Mouse (Mus musculus) kidney, embryonic 14.5 days (tissue): ENCODE measurements around the gene Syn3. TPM values are rescaled to one million over a fixed set of nuclear protein-coding genes. Genes with fewer than 3 reads are reported as not detected.

Experiments used
- ATAC-seq: fragments of 200-750 bp; cut with Nextera tagmentation; 2 replicates; pipeline ENCODE4 v1.8.0; 2017; ENCODE audit warnings: moderate number of reproducible peaks, mild to moderate bottlenecking, moderate TSS enrichment, moderate library complexity; ENCODE audit not compliant: low FRiP score, low TSS enrichment
- H3K27ac ChIP-seq: fragments of 300-500 bp; sonication (generic); 2 replicates; pipeline ENCODE4 v1.5.1; 2014; ENCODE audit warnings: low read depth, mild to moderate bottlenecking, low read length, moderate library complexity, mixed read lengths
- H3K27me3 ChIP-seq: fragments of 300-500 bp; sonication (generic); 2 replicates; pipeline ENCODE4 v1.6.1; 2014; ENCODE audit warnings: mild to moderate bottlenecking, low read length; ENCODE audit not compliant: control insufficient read depth, insufficient read depth
- H3K36me3 ChIP-seq: fragments of 300-500 bp; sonication (generic); 2 replicates; pipeline ENCODE4 v1.6.1; 2014; ENCODE audit warnings: low read length, mixed read lengths; ENCODE audit not compliant: control insufficient read depth, insufficient read depth
- H3K4me1 ChIP-seq: fragments of 300-500 bp; sonication (generic); 2 replicates; pipeline ENCODE4 v1.6.1; 2014; ENCODE audit warnings: low read length, mixed read lengths; ENCODE audit not compliant: control insufficient read depth, insufficient read depth
- H3K4me2 ChIP-seq: fragments of 300-500 bp; sonication (generic); replicated peaks from 2 replicates; pipeline ENCODE4 v1.6.1; 2014; ENCODE audit warnings: low read depth, mild to moderate bottlenecking, low read length
- H3K4me3 ChIP-seq: fragments of 300-500 bp; sonication (generic); 2 replicates; pipeline ENCODE4 v1.5.1; 2014; ENCODE audit warnings: mild to moderate bottlenecking, low read length
- H3K9ac ChIP-seq: fragments of 300-500 bp; sonication (generic); 2 replicates; pipeline ENCODE4 v1.6.1; 2014; ENCODE audit warnings: low read depth, mild to moderate bottlenecking, low read length, moderate library complexity
- H3K9me3 ChIP-seq: fragments of 300-500 bp; sonication (generic); 2 replicates; pipeline ENCODE4 v1.6.1; 2016; ENCODE audit warnings: low read length; ENCODE audit not compliant: control insufficient read depth
- WGBS: fragments of 180-500 bp; shearing (Covaris S2); extraction: QIAGEN DNeasy Blood & Tissue Kit; methylation state at CpG from one replicate; pipeline ENCODE4 v1.1.7; 2014; 5-methylcytosine and 5-hydroxymethylcytosine counted together
- polyA plus RNA-seq: library from polyadenylated mRNA; unstranded; fragments of >200 nt; fragmentation: Nextera tagmentation; extraction: Ambion mirVana; gene quantifications from 2 replicates; pipeline ENCODE4 v1.2.1, GENCODE M21; 2014

The Syn3 gene
- polyA plus RNA-seq, 1 experiment from 2014 or later, result 8.4 TPM

- Histone ChIP-seq H3K4me2 (no peak overlapping the region), H3K27ac (peak overlapping the region; percentile 59), H3K4me1 (0 out of 2 replicates have a peak, but pooled peaks cover 12% of the 10 kb centered on the region), H3K9ac (no peak overlapping the region), H3K36me3 (no peaks in the 10 kb centered on the region), H3K27me3 (no peaks in the 10 kb centered on the region), H3K4me3 (no peak overlapping the region), H3K9me3 (no peaks in the 10 kb centered on the region)
- 17% methylated on average over 4 of the region's 4 CpGs for WGBS
- no peak for ATAC-seq
These were observed 331.8 kb downstream of the Syn3 start for GRCm38 (mm10) chr10:86166854-86167268.

- H3K27me3 ChIP-seq, result no peaks in the 10 kb centered on the region
- 0 out of 2 replicates have a peak, but pooled peaks cover 18% of the 10 kb centered on the region for H3K4me1 ChIP-seq
- no peak overlapping the region for H3K9ac ChIP-seq
- H3K36me3 ChIP-seq, result no peaks in the 10 kb centered on the region
- no peaks in the 10 kb centered on the region for H3K9me3 ChIP-seq
- 52% methylated on average over 3 of the region's 3 CpGs for WGBS
- H3K27ac ChIP-seq, result no peak overlapping the region
- no peak for ATAC-seq
- H3K4me2 ChIP-seq, result no peak overlapping the region
- H3K4me3 ChIP-seq, result no peak overlapping the region
These were observed 334.6 kb downstream of the Syn3 start for GRCm38 (mm10) chr10:86164098-86164497.

- peaks cover 22% of the 10 kb centered on the region; the same call in 1 of the 2 replicates for H3K4me1 ChIP-seq
- H3K4me3 ChIP-seq, result no peak overlapping the region
- 56% methylated on average over 6 of the region's 6 CpGs for WGBS
- no peaks in the 10 kb centered on the region for H3K9me3 ChIP-seq
- no peak overlapping the region for H3K4me2 ChIP-seq
- ATAC-seq, result 0 out of 2 replicates have a peak, but pooled peaks have one; percentile 2
- no peaks in the 10 kb centered on the region for H3K27me3 ChIP-seq
- H3K9ac ChIP-seq, result no peak overlapping the region
- H3K36me3 ChIP-seq, result no peaks in the 10 kb centered on the region
- no peak overlapping the region for H3K27ac ChIP-seq
These were observed 336.9 kb downstream of the Syn3 start for GRCm38 (mm10) chr10:86161783-86162271.

DNA sequence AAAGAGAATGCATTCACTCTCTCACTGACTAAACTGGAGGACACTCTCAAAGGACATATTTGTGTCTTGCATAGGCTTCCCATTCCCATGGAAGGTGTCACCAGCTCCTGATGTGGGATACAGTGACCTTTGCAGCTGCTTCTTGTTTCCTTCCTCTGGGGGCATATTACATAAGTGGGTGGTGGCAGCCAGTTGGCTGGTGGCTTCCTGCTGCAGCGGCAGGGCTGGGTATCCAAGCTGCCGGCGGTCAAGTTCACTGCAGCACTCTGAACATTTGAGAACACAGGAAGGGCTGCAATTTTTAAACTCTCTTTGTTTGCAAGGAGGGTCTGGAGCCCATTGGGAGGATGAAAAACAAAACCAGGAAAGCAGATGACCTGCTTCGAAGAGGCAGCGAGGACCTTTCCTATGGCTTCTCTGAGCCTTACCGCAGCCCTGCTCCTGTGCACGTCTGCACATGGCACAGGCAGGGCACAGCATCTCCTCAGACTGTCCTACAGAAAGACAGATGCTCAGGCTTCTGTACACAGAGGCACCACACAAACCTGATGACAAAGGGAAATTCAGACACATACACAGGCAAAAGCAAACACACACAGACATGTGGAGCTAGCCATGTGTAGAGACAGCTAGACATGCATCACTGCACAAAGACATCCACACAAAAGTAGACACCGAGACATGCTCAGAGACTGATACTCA, 340.3 kb downstream of the Syn3 start:
- Histone ChIP-seq H3K4me3 (no peak overlapping the region), H3K4me2 (no peak overlapping the region), H3K36me3 (no peaks in the 10 kb centered on the region), H3K9ac (no peak overlapping the region), H3K9me3 (no peaks in the 10 kb centered on the region), H3K27me3 (no peaks in the 10 kb centered on the region), H3K27ac (no peak overlapping the region), H3K4me1 (peaks cover 20% of the 10 kb centered on the region; the same call in 1 of the 2 replicates)
- 48% methylated on average over 8 of the region's 8 CpGs for WGBS
- peak; percentile 72; the same call in 1 of the 2 replicates for ATAC-seq

DNA sequence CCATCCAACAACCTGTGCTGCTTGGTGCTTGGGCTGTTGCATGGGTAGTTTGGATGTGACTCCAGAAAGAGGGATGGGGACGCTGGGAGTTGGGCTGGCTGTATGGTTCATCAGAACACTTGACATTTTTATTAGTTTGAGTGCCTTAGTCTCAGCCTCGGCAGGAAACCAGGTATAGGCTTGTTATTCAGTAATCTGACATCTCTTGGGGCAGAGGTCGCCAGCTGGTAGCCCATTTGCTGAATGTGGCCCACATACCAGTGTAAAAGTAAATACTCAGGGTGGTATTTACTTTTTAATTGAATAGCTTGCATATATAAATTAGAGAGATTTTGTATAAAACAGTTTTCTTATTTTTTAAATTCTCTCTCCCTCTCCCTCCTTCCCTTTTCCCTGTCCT, 343.4 kb downstream of the Syn3 start:
- Histone ChIP-seq H3K4me3 (no peak overlapping the region), H3K27ac (no peak overlapping the region), H3K4me1 (peaks cover 14% of the 10 kb centered on the region; the same call in 1 of the 2 replicates), H3K9ac (no peak overlapping the region), H3K27me3 (no peaks in the 10 kb centered on the region), H3K4me2 (no peak overlapping the region), H3K36me3 (no peaks in the 10 kb centered on the region), H3K9me3 (no peaks in the 10 kb centered on the region)
- no peak for ATAC-seq
- 36% methylated on average over 3 of the region's 3 CpGs for WGBS

GRCm38 (mm10) chr10:86153221-86153620, 345.5 kb downstream of the Syn3 start:
- H3K4me2 ChIP-seq, result no peak overlapping the region
- no peak for ATAC-seq
- no peaks in the 10 kb centered on the region for H3K9me3 ChIP-seq
- no peak overlapping the region for H3K9ac ChIP-seq
- H3K27me3 ChIP-seq, result no peaks in the 10 kb centered on the region
- H3K4me3 ChIP-seq, result no peak overlapping the region
- no peak overlapping the region for H3K27ac ChIP-seq
- H3K4me1 ChIP-seq, result 0 out of 2 replicates have a peak, but pooled peaks cover 5% of the 10 kb centered on the region
- no peaks in the 10 kb centered on the region for H3K36me3 ChIP-seq

GRCm38 (mm10) chr10:86151357-86151756, 347.3 kb downstream of the Syn3 start:
- Histone ChIP-seq H3K4me3 (no peak overlapping the region), H3K27ac (no peak overlapping the region), H3K36me3 (no peaks in the 10 kb centered on the region), H3K9ac (no peak overlapping the region), H3K27me3 (no peaks in the 10 kb centered on the region), H3K4me1 (0 out of 2 replicates have a peak, but pooled peaks cover 4% of the 10 kb centered on the region), H3K4me2 (no peak overlapping the region), H3K9me3 (no peaks in the 10 kb centered on the region)
- 34% methylated on average over 5 of the region's 5 CpGs for WGBS
- peak; percentile 77 for ATAC-seq

- no peak overlapping the region for H3K27ac ChIP-seq
- no peaks in the 10 kb centered on the region for H3K9me3 ChIP-seq
- WGBS, result 40% methylated on average over 1 of the region's 1 CpGs
- H3K36me3 ChIP-seq, result no peaks in the 10 kb centered on the region
- no peak overlapping the region for H3K4me3 ChIP-seq
- H3K4me1 ChIP-seq, result 0 out of 2 replicates have a peak, but pooled peaks cover 4% of the 10 kb centered on the region
- no peaks in the 10 kb centered on the region for H3K27me3 ChIP-seq
- H3K4me2 ChIP-seq, result no peak overlapping the region
- no peak overlapping the region for H3K9ac ChIP-seq
- ATAC-seq, result no peak
These were observed 348.6 kb downstream of the Syn3 start for GRCm38 (mm10) chr10:86150076-86150475.

GRCm38 (mm10) chr10:86149029-86149818, 349.5 kb downstream of the Syn3 start:
- Histone ChIP-seq H3K27ac (no peak overlapping the region), H3K27me3 (no peaks in the 10 kb centered on the region), H3K4me3 (no peak overlapping the region), H3K9me3 (no peaks in the 10 kb centered on the region), H3K4me2 (no peak overlapping the region), H3K4me1 (0 out of 2 replicates have a peak, but pooled peaks cover 4% of the 10 kb centered on the region), H3K36me3 (no peaks in the 10 kb centered on the region), H3K9ac (no peak overlapping the region)
- no peak for ATAC-seq
- 49% methylated on average over 3 of the region's 3 CpGs for WGBS
